Mouse (Mus musculus): ENCODE measurements around the gene Stard13. TPM values are rescaled to one million over a fixed set of nuclear protein-coding genes. Genes with fewer than 3 reads are reported as not detected.
A peak's percentile ranks its signal among the peaks of the same experiment; 100 is the strongest.

The Stard13 gene
- 10 to 100 TPM; 19.1 to 26.0 TPM for total RNA-seq (2021)
- long read RNA-seq, experiment 1, full-length matches to known transcripts, result 2 of 3 reads
- long read RNA-seq, experiment 1, partial matches to known transcripts, result 1 of 3 reads
- long read RNA-seq, experiment 1, other reads (novel, unspliced or antisense), result 0 of 3 reads
- long read RNA-seq, experiment 2, partial matches to known transcripts, result 2 of 7 reads
- long read RNA-seq, experiment 2, other reads (novel, unspliced or antisense), result 2 of 7 reads

DNA sequence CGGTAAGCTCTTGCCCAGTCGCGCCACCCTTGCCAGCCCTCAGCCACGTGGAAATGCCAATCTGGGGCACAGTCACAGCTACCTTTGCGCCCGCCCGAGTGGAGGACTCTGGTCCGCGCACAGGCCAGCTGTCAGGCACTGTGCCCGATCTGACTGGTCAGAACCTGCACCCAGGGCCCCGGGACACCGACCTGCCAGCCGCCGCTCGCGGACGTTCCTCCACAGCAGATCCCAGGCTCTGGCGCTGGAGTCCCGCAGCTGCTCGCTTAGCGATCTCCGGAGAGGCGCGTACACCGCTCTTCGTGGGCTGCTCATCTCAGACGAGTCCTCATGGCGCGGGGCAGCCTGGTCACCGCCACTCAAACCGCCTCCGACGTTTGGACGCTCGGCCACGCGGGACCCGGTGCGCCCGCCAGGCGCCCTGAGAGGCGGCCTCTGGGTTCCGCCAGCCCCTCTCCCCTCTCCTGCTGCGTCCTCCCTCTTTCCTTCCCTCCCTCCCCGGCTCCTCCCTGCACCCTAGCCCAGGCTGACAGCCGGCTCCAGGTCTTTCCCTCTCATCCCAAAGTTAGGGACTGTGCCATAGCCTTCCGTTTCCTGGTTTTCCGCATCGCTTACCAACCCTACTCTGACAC is at the start of gene Stard13:
Gene Stard13 (minus strand): TSS at position 437 of the 632 bp plus-strand sequence.
- peak; percentile 70 for DNase-seq

DNA sequence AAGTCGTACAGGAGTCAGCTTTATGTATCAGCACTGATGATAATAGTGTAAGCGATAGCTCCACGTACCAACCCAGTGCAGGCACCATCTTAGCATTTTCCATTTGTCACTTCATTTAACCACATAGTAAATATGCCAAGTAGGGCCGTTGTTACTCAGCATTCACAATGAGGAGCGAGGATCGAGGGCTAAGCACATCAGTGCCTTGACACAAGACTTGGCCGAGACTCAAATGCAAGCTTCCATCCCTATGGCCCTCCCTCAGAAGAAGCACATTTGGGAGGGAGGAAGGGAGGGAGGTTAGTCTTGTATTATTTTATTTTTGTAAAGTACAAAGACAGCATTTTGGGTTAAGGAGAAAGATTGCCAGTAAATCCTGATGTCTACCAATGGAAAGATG is 45.9 kb upstream of the Stard13 start:
- no peak for DNase-seq

DNA sequence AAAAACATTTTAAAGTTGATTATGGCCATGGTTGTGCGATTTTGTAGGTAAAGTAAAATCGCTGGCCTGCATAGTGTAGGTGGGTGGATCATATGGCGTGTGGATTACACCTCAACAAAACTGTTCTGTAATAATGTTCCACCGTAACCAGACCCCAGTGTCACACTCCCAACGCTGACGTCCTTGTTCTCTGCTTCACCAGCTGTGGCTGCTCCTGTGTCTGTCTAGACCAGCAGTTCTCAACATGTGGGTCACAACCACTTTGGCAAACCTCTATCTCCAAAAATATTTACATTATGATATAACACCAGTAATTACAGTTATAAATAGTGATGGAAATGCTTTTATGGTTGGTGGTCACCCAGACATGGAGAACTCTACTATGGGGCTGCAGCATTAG is 44.3 kb upstream of the Stard13 start:
- no peak for DNase-seq

DNA sequence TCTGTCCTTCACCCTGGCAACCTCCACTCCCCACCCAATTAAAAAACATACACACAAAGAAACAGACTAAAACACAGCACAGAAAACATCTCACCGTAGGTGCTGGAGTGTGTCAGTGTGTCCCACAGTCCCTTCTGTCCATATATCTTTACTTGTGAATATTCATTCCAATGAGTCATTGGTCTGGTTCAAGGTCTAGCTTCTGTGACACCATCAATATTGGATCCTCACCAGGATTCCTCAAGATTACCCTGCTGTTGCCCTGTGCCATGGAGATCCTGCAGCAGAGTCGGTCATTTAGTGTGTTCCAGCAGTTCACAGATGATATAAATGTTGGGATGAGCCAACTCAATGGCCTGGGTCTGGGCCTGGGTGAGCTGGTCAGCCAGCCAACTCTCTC is 42.4 kb upstream of the Stard13 start:
- DNase-seq, result no peak

DNA sequence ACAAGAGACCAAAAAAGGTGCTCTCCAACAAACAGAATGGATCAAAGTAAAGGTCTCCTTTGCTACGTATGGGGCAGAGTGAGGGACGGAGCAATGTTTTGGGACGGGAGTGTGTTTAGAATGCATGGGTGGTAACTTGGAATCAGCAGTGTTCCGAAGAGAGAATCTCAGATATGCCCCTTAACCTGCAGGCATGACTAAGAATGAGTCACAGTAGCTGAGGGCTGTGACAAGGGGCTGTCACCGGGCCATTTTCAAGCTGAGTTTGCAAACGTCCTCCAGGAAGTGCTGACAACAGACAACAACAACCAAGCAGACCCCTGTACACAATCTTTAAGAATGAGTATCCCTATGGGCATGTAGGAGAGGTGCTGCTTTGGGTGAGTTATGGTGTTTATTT is 40.6 kb upstream of the Stard13 start:
- DNase-seq, result no peak

DNA sequence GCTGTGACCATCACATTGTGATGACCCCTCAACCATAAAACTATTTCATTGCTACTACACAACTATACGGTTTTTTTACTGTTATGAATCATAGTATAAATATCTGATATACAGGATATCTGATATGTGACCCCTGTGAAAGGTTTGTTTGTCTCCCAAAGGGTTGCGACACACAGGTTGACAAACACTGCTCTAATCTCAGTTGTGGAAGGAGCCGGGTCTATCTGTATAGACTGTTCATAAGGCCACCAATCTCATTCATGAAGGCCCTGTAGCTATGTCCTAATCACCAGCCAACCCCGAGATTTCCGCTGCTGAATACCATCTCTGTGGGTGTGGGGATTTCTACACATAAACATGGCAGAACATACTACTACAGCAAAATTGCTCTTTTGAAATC is 37.2 kb upstream of the Stard13 start:
- no peak for DNase-seq

DNA sequence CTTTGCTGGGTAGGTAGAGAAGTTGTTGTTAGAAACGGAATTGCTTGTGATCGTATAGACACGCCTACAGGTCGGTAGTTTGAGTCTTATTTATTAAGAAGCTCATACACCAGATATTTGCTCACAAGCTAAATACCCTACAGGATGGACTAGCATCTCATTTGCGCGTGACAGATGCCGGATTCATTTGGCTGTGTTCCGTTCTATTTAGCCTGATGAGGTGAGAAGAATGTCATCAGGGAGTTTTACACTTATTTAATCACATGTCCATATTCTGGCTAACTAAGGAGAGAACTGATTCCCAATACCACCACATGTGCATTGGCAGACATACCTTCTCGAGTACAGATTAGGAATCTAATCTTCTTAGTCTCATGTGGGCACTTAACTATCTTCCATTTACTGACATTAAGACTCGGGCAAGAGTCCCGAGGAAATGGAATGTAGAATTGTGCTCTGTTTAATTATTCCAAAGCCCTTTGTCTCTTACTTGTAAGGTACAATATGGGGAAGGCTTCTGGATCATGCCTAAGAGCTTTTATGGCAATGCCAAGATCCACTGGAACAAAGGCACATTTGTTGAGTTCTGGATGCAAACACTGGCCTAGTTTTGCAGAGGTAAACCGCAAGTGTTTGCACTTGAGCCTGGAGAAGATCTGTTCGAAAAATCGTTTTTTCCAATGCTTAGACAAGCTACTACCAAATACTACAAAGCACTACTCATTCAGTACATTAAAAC is 33.4 kb upstream of the Stard13 start:
- DNase-seq, result no peak

DNA sequence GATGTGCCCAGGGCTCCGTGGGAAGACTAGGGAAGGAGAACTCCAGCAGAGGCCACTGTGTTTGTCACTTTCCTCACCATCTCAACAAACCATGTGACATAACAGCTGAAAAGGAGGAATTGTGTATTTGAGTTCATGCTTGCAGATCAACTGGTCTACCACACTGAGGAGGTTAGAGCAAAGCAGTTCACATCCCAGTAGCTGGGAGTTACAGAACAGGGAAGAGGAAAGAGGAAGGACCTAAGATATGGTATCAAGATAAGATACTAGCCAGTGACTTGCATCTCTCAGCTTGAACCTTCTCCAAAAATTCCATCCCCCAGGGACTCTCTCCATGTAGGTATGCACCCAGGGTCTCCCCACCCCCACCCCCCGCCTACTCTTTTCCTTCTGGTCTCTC is 27.9 kb upstream of the Stard13 start:
- no peak for DNase-seq

DNA sequence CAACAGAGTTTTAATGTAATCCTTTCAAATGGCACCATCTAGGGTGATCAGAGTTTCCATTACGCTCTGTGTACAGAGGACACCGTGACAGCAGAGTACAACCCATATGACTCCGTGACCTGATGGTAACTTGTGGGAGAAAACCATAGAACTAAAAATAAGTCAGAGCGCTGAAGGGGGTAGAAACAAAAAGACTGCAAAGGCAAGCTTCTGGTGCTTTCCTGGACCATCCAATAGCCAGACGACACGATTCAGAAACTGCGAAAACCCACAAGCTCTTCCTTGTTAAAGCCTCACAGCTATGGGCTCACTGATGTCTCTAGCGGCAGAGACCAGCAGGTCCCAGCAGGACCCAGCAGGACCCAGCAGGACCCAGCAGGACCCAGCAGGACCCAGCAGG is 18.6 kb upstream of the Stard13 start:
- no peak for DNase-seq

DNA sequence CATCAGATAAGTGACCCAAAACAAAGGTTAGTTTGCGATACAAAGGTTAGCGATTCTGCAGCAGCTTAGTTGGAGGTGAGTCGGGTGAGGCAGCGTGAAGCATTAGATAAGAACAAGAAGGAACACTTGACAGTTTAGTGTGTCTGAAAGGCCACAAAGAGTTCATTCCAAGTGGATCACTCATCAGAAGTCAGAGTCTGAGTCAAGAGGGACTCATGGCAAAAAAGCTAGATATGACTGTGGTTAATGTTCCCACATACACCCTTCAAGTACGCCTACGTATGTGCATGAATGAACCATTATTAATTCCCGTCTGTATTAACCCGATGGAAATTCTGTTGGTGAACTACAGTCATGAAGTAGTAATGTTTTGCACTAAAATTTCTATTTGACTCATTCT is 18.0 kb upstream of the Stard13 start:
- DNase-seq, result no peak

DNA sequence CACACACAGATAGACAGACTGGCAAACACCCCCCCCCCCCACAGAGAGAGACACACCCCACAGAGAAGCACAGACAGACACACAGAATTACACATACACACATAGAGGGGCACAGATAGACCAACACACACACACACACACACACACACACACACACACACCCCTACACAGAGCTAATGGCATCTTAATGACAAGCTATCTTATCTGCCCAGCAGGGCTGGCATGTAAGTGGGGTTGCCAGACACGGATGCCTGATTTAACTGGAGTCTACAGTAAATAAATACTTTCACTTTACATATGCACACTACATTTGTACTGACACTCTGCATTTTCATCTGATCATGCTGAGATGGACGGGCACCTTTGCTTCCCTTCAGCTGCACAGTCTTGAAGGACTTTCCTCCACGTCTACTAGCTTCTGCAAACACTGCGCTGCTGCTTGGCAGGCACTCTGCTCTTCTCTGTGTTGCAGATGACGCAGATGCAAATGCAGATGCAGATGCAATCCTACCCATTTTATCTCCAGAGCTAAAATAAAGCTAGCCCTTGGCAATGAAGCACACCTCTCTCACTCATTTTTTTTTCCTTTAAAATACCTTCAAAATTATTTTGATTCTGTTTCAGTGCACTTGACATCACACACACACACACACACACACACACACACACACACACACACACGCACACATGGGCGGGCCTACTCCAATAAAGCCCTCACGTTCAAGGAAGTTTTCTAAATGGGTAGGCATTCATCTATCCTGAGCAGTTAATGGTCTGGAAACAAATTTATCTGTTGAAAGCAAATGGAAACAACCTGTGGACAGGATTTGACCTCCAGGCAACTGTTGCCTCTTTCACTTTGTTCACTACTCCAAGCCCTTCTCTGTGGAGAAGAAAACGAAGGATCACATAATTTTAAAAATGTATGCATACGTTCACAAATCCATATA is 15.3 kb upstream of the Stard13 start:
- DNase-seq, result no peak

DNA sequence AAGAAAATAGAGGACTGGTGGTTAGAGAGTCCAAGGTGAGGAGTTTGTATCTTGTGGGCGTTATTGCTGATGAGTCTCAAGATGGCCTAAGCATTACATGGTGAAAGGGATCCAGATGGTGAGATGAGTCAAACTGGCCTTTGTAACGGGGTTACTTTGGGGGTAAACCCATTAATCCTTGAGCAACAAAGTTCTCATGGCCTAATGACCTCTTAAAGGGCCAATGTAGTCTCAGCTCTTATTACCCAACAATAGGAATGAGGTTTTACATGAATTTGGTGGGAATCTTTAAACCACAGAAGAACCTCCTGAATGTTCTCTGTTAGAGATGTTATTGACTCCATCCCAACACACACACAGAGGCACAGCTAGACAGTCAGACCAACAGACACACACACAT is 14.4 kb upstream of the Stard13 start:
- no peak for DNase-seq

DNA sequence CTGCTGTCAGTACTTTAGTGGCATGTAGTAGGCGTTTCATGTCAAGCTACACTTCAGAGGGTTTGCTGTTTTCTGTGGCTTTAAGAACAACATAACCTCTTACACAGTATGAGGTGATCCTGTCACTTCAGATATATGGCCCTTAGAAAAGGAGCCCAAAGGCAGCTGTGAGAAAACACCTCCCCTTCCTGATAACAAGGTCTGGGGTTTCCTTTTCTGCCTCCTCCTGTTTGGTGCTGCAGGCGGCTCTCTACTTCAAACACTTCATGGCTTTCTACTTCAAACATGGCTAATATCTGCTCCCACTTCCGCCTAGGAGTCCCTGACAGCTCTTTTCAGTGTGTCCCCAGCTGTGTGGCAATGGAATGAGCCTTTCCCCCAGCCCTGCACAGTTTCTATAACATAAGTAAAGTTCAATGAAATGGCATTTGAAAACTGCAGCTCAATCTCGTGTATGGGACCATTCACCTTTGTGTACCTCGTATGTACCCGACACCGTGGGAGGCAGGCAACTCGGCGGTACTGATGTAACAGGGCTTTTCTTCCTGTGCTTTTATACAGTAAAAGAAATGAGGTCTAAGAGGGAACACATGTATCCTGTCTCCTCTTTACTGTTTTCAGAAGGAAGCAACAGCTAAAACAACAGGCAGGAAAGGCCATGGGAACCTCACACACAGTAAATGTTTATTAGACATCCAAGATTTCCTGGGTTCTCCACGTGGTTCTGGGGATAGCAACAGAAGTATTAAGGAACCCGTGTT is 13.7 kb upstream of the Stard13 start:
- no peak for DNase-seq

DNA sequence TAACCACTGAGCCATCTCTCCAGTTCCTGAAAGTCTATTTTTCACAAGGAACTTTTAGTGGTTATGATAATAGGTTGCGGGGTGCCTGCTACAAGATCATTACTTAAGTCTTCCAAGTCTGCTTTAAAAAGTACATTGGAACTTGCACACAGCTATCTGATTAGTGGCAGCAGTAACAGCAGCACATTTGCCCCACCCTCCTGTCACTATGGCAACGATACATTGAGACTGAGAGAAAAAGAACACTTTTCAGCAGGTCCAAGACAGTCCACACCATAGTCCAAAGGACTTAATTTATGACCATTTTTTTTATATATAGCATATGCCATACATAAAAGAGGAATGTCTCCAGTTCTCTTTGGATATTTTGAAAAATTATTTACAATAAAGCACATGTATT is 12.7 kb upstream of the Stard13 start:
- no peak for DNase-seq

DNA sequence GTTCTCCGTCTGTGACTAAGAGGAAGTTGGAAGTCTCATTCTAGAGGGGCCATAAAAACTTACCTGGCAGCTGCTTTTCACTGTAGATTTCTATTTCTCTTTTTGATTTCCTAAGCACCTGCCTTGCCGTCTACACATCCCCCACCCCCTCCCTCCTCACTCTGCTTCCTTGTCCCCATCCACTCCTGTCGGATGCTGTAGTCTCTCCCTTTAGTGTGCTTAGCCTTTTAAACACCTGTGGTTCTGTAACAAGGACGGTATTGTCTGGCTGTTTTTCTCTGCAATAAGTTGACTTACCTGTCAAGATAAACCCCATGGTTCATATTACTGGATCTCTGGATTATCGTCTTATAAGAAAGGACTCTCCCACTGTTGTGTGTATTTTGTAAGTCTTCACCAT is 11.9 kb upstream of the Stard13 start:
- DNase-seq, result no peak

DNA sequence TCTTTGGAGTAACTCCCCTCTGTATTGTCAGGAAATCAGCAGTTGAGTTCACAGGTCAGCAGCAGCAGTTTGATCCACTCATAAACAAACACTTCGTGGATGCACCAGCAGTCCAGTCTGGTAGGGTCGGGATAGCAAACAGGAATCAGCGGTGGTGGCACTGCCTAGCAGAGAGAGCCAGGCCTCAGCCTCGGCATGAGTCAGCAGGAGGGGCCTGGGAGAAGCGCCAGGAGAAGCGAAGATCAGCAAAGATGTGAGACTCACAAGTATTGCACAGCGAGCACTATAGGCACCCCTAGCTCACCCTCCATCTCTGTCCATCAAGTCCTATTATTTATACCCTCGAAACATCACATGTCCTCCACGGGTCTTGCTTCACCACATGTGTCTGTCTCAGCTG is 5.1 kb upstream of the Stard13 start:
- DNase-seq, result no peak

DNA sequence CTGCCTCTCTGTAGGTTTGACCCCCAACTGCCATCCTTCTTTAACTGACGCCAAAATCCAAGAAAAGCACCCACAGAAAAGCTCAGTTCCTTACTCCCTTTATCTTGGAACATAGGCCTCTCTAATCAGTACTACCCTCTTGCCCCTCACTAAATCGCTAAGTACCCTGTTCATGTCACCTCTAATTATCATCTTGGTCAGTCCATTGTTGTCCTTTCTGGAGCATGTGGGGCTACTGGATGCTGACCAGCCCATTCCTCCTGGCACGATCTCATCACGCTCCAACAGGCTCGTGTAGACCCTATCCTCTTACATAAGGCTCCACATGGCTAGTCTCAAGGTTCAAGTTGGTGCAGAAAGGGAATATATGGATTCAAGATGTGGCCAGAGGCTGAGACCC is 2.8 kb upstream of the Stard13 start:
- no peak for DNase-seq

DNA sequence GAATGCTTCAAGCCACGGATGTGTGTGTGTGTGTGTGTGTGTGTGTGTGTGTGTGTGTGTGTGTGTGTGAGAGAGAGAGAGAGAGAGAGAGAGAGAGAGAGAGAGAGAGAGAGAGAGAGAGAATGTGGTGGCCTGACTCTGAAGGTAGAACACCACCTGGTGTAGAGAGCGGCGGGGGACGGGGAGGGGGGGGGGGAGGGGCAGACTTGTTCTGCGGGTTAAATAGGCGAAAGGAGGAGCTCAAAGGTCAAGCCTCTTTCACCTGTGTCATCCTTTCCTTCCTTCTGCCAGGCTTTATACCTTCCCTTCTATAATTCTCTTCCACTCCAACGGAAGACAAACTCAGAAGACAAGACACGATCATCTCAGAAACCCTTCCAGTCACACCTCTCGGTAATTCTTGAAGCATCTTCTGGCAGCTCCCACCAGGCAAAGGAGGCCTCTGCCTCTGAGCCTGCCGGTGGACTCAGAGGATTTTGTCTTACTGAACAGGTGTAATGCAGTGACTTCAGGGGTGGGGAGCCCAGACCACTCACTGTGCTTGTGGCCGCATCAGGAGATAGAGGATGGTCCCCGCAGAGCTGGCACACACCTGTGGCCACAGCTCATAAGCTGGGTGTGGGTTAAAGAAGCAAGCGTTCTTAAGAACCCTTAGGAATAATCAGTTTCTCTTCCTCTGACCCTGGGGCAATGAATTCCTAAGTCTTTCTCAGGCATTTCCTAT is 898 bp downstream of the Stard13 start:
- no peak for DNase-seq

DNA sequence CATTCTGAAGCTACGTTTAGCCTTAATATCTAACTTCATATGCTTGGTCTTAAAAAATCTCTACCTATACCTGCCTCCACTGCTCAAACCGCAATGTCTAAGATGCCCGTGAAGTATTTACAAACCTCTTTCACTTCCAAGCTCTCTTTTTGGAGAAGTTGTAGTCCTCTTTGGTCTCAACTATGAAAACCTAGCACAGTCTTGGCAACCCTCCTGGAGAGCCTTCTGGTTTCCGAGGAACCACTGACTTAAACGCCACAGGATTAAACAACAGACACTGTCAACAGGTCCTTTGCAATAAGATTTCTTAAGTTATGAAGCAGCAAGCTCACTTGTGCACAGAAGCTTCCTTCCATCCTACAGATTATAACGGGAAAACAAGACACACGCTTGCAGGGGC is 1.8 kb downstream of the Stard13 start:
- peak; percentile 24 for DNase-seq

DNA sequence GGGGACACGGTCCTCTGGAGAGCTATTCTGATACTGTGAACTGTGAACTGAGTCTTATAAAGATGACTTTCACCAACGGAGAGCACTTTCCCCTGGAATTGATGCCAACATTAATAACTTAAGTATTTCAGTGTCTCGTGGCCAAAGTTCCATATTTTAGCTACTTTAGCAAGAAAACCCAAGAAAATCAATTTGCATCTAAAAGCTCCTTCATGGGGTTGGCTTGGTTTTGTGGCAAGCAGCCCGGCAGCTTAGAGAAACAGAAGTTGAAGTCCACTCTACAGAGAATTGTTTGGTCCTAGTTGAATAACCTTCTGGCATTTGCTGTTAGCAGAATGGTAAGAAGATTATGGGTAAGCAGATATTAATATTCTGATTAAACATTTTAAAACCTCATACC is 2.2 kb downstream of the Stard13 start:
- peak; percentile 52 for DNase-seq

DNA sequence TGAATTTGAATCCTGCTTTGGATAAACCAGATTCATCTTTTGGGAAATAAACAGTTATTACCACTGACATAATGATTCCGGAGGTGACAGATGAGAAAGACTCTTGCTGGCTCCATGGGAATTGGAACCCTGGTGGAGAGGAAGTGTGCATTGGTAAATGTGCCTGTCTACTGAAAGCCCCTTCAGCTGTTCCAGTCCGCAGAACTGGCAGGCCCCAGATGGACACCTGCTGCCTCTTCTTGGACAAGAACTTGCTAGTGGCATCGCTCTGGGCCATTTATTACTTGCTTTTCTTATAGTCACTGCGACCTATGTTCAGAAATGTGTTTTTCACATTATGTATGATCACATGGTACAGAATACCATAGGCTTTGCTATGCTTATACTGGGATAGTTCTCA is 3.2 kb downstream of the Stard13 start:
- DNase-seq, result no peak
